Mouse (Mus musculus) adrenal gland, postnatal 0 days (tissue): ENCODE results near the gene Dip2b. TPM values are rescaled to one million over a fixed set of nuclear protein-coding genes. Genes with fewer than 3 reads are reported as not detected.

ENCODE experiments used
- polyA plus RNA-seq: library from polyadenylated mRNA; unstranded; fragments of >200 nt; fragmentation: Nextera tagmentation; extraction: Ambion mirVana; gene quantifications from 2 replicates; pipeline ENCODE4 v1.2.1, GENCODE M21; 2015

Gene Dip2b
- polyA plus RNA-seq = 5.2 and 8.2 TPM in 2 replicates

GRCm38 (mm10) chr15:100038470-100038971 is at the start of gene Dip2b:
TSS of gene Dip2b (plus strand) at chr15:100038664.

GRCm38 (mm10) chr15:100227663-100228534 is 189.4 kb downstream of the Dip2b start, which contains the start of gene Atf1:
TSS of gene Atf1 (plus strand) at chr15:100227819.

Other genes with a start within 250 kb of the Dip2b start
- 24.3 and 24.5 TPM in 2 replicates for gene Lima1, start 163.2 kb upstream of the Dip2b start, polyA plus RNA-seq
- 0.11 TPM in 1 of 2 replicates, not detected in the other for gene Fam186a, start 71.6 kb upstream of the Dip2b start, polyA plus RNA-seq
- 15.0 and 21.4 TPM in 2 replicates for gene Larp4, start 68.6 kb upstream of the Dip2b start, polyA plus RNA-seq
- 27.7 and 47.7 TPM in 2 replicates for gene Atf1, start 189.2 kb downstream of the Dip2b start, polyA plus RNA-seq
- gene Tmprss12, start 242.2 kb downstream of the Dip2b start, polyA plus RNA-seq = not detected in 2 replicates